Mouse (Mus musculus) thymus, postnatal 4 days (tissue): ENCODE measurements around the gene Susd3.

Experiments used
- DNase-seq: peaks from one replicate; pipeline ENCODE4 v3.0.0; 2021

Gene Susd3

GRCm38 (mm10) chr13:49246011-49246410 lies 2.5 kb downstream of the Susd3 start:
- DNase-seq = no peak

DNA sequence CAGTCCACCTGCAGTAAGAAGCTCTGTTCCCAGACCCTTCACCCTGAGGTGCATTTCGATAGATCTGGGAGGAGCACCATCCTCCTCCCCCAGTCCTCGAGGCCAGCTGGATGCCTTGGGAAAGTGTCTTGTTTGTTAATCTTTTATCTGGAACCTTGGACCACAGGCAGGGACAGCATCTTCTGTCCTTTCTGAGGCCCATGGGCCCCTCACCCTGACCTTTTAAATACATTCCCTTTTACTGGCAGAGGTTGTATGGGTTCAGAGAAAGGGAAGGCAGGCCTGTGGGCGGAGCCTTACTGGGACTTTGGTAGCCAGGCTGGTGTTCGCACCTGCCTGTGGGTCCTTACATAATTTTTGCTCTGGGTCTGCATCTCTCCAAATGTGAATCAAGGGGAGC lies 3.3 kb downstream of the Susd3 start:
- DNase-seq = no peak

DNA sequence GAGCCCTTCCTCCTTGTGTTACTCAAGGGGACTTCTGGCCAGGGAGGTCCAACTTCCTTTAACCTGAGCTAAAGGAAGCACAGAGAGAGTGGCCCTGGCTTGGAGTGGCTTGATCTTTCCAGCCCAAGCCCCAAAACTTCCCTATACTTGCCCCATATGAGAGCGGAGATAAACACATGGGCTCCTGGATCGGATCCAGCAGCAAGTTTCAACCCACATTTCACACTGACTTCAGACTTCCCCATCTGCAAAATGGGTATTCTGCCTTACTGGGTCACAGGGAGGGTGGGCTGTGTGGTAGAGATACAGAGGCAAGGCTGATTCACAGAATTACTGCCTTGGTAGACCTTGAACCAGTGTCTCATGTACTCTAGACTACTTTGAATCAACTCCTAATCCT lies 5.0 kb downstream of the Susd3 start:
- DNase-seq = no peak

- DNase-seq = peak; percentile 82
Measured at GRCm38 (mm10) chr13:49242321-49243065, 6.0 kb downstream of the Susd3 start.

GRCm38 (mm10) chr13:49238737-49239136 lies 9.8 kb downstream of the Susd3 start:
- no peak for DNase-seq

- no peak for DNase-seq
Measured at GRCm38 (mm10) chr13:49237617-49238016, 10.9 kb downstream of the Susd3 start.

DNA sequence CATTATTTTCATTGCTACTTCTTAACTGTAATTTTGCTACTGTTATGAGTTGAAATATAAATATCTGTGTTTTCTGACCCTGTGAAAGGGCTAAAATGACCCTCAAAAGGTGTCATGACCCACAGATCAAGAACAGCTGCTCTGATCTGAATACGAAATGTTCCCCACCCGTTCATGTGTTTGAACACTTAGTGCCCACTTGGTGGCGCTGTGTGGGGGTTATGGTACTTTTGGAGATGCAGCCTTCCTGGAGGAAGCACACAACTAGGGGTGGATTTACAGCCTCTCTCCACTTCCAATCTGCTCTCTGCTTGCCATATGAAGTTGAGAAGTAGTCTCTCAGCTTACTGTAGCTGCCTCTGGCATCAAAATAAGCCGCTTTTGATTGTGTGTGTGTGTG lies 13.8 kb downstream of the Susd3 start:
- no peak for DNase-seq

DNA sequence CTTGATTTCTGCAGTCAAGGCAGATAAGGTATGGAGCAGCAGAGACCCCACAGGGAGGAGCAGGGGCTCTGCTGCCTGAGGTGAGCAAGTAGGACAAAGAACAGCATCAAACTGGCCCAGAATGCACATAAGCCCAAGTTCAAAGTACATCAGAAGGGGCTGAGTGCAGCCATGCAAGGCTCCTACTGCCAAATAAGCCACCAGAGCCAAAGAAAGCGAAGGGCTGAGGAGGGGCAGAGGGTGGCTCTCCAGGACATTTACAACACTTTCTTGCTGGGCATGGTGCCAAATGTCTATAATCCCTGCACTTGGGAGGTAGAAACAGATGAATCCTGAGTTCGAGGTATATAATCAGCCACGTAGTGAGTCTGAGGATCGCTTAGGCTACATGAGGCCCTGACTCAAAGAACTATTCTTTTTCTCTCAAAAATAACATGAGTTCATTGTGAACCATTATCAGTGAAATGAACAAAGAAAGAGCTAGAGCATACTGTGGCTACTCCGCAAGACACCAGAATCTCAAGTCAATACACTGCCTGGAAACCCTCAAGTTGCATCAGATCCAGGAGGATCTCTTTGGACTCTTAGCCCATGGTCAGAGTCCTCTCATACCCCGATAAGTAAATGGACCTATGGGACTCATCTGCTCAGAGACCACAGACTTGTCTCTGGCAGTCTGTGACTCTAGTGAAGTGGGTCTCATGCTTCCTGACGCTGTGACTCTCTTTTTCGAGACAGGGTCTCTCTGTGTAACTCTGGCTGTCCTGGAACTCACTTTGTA lies 14.5 kb downstream of the Susd3 start:
- DNase-seq = no peak

GRCm38 (mm10) chr13:49225633-49226032 lies 22.9 kb downstream of the Susd3 start:
- no peak for DNase-seq

- DNase-seq = no peak
Measured at GRCm38 (mm10) chr13:49225159-49225558, 23.3 kb downstream of the Susd3 start.

GRCm38 (mm10) chr13:49224729-49225128 lies 23.8 kb downstream of the Susd3 start:
- DNase-seq = no peak

DNA sequence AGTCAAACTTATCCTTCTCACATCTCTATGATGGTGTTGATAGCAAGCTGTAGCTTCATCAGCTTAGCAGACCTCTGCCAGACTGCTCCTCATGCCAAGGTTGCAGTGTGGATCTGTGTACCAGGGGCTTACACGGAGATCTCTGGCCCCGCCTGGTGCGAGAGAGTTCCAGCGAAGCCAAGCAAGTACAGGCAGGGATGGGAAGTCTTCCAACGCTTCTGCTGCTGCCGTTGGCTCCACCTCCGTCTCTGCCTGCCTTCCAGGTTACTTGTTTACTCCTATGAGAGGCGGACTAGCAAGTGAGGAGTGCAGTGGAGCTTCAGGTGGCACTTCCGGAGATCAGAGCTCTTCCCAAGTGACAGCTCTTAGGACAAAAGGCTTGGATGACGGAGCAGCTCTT lies 24.2 kb downstream of the Susd3 start:
- DNase-seq = no peak

DNA sequence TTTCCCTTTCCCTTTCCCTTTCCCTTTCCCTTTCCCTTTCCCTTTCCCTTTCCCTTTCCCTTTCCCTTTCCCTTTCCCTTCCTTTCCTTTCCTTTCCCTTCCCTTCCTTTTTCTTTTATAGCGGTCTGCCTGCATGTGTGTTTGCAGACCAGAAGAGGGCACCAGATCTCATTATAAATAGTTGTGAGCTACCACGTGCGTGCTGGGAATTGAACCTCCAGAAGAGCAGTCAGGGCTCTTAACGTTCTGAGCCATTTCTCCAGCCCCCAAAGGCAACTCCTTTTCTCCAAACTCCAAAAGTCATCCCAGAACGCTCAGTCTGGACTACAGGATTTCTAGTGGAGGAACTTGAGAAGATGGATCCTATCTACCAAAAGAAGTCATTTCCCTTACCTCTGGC lies 27.6 kb downstream of the Susd3 start:
- no peak for DNase-seq

DNA sequence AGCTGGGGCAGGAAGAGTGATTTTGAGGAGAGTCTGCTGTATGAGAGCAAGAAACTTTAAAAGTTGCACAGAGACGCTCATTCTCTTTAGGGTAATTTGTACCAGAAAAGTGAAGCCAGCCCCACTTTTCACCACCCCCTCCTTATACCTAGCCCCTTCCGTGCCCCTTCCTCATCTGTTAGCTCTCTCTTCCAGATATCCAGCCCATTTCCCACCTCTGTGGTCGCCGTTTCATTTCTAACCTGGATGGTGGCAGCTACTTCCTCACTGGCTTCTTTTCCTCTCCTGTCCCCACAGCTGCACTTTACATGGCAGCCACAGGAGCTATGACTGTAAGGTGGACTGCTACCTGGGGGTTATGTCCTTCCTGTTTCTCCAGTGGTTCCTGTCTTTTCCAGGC lies 29.1 kb downstream of the Susd3 start:
- no peak for DNase-seq

GRCm38 (mm10) chr13:49218651-49219050 lies 29.9 kb downstream of the Susd3 start:
- no peak for DNase-seq

- DNase-seq = no peak
Measured at GRCm38 (mm10) chr13:49216808-49217561, 31.5 kb downstream of the Susd3 start.

DNA sequence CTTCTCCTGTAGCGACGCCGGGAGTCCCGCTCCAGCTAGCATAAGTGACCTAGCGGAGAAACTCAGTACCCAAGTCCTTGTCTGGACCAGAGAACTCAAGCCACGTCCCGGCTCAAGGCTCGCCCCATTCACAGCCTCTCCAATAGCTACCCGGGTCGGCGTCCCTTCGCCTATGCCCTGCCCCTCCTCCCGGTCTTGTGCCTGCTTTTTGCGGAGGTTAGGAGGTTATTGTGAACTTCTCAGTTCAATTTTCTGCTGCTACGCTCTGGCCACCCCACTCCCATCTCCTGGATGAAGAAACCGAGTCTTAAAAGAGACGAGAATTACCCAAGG lies 32.3 kb downstream of the Susd3 start:
- no peak for DNase-seq

DNA sequence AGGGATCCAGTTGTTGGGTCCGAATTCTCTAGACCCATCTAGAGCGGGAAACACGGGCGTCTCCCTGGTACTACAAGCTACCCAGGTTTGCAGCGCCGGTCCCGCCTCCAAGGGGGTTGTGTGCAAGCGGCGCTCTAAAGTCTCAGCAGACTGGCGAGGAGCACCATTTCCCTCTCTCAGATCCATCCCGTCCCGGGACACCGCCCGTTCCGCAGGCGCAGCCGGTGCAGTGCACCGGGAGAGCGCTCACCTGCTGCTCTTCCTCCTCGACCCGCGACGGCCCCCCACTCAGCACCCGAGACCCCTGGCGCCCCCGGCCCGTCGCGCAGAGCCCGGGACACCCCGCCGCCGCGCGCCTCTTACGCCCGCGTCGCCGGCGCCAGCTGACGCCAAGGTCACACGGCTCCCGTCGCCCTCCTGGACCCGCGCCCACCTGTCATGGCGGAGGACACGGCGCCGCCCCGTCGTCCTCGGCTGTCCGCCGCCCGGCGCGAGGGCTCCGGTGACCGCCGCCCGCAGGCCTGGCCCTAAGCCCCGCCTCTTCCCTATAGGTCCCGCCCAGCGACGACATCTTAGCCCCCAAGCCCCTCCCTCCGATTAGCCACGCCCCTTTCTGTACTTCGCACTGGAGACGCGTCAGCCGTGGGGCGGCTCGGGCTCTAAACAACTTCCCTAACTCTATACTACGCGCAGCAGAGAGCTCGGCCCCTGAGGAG lies 32.8 kb downstream of the Susd3 start, which contains the start of gene Card19:
Gene Card19, minus strand, starts transcription at position 534 of the 716 bp plus-strand sequence.
- peak; percentile 99 for DNase-seq

- no peak for DNase-seq
Measured at GRCm38 (mm10) chr13:49215128-49215503, 33.4 kb downstream of the Susd3 start.

GRCm38 (mm10) chr13:49214454-49214853 lies 34.1 kb downstream of the Susd3 start:
- no peak for DNase-seq

- DNase-seq = no peak
Measured at GRCm38 (mm10) chr13:49213531-49213932, 35.0 kb downstream of the Susd3 start.

DNA sequence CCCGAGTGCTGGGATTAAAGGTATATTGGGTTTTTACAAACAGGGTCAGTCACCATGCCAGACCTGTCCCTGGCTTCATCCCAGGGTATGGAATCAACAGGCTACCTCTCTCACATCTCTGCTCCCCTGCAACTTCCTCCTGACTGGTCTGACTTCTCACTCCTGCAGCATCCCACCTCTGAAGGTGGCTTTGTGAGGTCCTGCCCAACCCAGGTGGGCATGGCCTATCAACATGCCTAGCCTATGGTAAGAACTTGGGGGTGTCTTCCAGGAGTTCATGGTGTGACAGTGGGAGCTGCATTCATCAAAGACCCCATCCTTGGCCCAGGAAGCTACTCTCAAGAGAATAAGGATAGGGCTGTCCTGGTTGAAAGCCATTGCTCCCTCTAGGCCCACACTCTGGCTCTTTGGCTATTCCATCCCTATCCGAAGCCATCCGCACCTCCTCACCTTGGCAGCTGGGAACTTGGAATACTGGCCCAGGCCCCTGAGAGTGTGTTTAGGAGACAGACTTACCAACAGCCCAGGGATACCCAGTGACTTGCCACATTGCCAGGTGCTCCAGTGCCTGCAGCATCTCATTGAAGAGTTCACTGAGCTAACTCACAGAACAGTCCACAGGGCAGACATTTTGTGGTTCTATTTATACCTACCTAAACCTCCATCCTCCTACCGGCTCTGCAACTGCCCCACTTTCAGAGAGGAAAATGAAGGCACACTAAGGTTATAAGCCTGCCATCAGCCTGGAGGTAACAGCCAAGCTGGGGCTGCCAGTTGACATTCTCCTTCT lies 35.6 kb downstream of the Susd3 start:
- DNase-seq = no peak
